Mouse (Mus musculus) c-Kit-negative CD71-positive TER-119-positive erythroid progenitor cells, embryonic 14.5 days (primary cell): ENCODE data around the gene Pygo1.

Source experiments
- DNase-seq: peaks from one replicate; pipeline ENCODE4 v3.0.0-alpha.2; 2013; ENCODE audit warnings: low read depth, low spot score

Gene Pygo1

GRCm38 (mm10) chr9:72925021-72925934 is at the start of gene Pygo1:
Gene Pygo1 (plus strand): TSS chr9:72925645.
- no peak for DNase-seq

DNA sequence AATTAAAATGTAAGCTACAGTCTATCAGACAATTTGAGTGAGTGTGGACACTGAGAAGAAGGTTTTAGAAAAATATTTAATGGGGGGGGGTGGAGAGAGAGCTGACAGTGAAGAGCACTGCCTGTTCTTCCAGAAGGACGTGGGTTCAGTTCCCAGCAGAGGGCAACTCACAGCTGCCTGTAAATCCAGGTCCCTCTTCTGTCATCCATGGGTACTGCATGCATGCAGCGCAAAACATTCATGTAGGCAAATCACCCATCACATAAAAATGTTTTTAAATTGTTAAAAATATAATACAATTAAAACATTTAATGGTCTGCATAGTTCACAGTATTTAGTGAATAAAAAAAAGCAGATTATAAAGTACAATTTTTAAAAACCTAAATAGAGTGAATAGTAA is 49.6 kb upstream of the Pygo1 start:
- no peak for DNase-seq

- DNase-seq = no peak
These were observed 47.5 kb upstream of the Pygo1 start for GRCm38 (mm10) chr9:72877905-72878304.

- DNase-seq = no peak
These were observed 46.8 kb upstream of the Pygo1 start for GRCm38 (mm10) chr9:72878656-72879055.

- DNase-seq = no peak
These were observed 45.8 kb upstream of the Pygo1 start for GRCm38 (mm10) chr9:72879601-72880000.

DNA sequence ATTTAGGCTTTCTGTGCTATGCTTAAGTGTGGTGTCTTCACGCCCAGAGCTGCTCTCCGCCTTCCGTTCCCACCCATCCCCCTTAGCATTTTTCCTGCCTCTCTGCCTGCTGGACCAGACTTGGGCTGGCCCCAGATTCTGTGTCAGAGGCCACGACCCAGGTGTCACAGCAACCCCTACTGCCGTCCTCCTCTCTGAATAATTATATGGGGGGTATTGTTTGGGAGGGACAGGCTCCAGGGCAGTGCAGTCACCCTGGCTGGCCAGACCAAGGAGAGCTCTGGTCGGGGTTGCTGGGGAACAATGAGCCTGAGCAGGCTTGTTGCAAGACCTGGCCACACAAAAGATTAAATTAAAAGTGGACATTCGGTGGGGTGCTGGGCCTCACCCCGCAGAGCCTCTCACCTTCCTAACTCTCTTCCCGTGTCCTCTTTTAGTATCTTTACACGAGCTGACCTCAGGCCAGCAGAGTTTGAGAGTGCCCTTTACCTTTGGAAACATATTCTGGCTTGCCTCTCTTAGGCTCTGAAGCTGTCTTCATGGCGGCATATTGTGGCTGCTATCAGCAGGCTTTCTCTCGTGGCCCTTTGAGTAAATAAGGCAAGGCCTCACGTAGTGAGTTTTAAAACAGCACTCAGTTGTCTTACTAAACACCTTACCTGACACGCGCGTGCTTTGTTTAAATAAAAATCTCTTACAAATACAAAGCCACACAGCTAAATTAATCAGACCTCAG is 45.1 kb upstream of the Pygo1 start:
- no peak for DNase-seq

DNA sequence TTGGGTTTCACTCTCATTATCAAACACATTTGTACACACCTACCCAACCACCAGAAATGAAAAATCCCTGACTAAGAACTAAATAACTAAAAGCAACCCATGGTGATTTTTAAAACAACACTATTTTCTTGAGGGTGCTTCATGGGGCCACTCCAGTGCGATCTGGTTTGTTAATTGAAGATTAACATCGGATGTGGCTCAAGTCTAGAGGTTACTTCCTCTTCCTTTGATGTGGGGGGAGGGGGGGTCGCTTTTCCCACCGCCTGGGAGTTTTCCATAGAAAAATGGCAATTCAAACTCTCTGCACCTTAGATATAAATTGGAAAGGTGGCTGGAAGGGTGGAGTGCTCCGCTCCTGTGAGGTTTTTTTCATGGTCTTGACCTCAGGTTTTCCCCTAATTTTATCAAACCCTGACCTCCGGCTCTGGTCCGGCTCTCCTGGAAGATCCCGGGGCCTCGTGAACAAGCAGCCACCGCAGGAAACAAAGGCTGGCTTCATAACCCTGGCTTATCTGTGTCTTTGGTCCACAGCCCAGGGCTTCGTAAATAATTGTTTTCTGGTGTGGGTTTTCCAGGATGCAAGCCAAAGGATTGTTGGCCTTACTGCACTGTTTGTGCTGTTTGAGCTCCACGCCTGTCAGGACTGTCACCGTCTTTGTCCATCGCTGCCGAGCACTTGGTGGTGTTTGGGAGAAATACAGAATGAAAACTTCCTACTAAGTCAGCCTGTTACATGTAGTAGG is 44.2 kb upstream of the Pygo1 start:
- no peak for DNase-seq

DNA sequence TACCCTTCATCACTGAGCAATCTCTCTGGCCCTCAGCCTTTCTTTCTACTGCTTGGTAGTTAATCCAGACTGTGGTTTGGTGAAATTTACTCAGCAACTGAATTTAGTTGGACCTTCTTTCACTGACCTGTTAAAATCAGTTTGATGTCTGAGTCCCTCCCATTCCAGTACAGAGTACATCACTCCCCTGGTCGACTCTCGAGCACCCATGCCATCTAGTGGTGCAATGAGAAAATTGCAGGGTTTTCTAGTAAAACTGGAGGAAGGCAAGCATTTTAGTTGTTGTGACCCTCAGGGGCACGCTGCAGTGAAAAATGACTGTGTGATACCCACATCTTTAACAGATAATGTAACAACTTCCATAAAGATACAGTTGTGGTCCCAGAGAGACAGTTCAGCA is 41.5 kb upstream of the Pygo1 start:
- DNase-seq = no peak

- no peak for DNase-seq
These were observed 35.7 kb upstream of the Pygo1 start for GRCm38 (mm10) chr9:72889777-72890176.

DNA sequence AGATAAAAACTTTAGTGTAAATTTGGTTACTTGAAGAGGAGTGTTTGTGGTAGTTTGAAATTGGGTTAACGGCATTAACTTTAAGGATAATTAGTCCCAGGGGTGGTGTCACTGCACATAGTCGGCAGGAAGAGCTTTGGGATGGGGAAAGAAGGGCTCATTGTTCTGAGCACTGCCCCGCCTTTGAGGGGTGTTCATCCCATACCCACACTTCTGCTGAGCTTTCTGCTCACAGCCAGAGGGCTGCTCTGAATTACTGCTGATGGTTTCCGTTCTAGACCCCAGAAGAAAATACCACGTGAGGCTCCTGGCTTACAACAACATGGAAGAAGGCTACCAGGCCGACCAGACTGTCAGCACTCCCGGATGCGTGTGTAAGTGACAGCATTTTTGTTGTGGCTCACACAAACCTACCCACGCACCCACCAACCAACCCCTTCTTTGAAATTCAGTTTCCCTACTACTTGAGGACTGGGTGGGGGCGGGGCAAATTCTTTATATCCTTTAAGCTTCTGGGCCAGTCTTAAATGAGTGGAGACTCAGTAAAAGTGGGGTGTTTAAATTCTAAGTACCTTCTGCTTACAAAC is 34.9 kb upstream of the Pygo1 start:
- no peak for DNase-seq

GRCm38 (mm10) chr9:72892761-72893160 is 32.7 kb upstream of the Pygo1 start:
- no peak for DNase-seq

DNA sequence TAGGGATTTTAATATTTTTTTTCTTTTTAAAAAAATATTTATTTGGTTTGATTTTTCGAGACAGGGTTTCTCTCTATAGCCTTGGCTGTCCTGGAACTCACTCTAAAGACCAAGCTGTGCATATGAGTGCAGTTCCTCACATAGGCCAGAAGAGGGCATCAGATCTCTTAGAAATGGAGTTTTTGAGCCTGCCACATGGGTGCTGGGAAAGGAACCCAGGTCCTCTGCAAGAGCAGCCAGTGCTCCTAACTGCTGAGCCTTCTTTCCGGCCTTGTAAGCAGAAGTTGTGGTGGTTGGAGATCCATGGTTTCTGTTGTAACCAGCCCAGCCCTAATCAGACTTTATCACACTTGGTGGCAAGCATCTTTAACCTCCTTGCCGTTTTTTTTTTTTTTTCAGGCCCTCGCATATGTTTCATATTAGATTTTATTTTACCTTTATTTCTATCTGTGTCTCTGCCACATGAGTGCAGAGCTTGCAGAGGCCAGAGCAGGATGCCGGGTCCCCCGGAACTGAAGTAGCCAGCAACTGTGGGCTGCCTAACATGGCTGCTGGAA is 30.6 kb upstream of the Pygo1 start:
- DNase-seq = no peak

DNA sequence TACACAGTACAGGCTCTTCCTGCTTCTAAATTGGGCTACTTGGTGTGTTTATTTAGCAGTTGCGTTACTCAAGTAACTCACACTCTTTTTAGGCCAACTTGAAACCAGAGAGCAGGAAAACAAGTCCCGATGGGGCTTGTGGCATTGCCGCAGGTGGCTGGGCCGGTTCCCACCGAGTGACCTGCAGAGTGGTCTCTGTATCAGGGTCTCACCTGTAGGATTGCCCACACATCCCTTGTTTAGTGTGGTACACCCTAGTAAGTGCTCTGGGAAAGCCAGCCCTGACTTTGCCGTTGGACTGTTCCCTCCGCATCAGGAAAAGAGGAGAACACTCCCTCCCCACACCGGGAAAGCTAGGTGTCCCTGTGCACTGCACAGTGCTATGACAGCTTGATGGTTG is 23.4 kb upstream of the Pygo1 start:
- no peak for DNase-seq

DNA sequence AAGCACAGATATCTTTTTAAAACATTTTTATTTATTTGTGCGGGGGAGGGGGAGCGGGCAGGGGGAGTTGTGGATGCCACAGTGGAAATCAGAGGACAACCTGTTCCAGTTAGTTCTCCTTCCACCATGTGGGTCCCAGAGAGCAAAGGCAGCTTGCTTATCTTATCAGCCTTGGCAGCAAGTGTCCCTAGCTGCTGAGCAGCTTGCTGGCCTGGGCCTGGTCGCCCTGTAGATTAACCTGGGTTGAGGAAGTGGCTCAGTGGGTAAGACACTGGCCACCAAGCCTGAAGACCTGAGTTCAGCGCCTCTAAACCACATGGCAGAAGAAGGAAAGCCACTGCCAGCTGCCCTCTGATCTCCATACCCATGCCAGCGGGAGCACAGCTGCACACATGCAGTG is 22.8 kb upstream of the Pygo1 start:
- DNase-seq = no peak

GRCm38 (mm10) chr9:72906693-72907103 is 18.7 kb upstream of the Pygo1 start:
- DNase-seq = no peak

GRCm38 (mm10) chr9:72911381-72911780 is 14.1 kb upstream of the Pygo1 start:
- no peak for DNase-seq

- DNase-seq = no peak
These were observed 11.9 kb upstream of the Pygo1 start for GRCm38 (mm10) chr9:72913551-72913950.

DNA sequence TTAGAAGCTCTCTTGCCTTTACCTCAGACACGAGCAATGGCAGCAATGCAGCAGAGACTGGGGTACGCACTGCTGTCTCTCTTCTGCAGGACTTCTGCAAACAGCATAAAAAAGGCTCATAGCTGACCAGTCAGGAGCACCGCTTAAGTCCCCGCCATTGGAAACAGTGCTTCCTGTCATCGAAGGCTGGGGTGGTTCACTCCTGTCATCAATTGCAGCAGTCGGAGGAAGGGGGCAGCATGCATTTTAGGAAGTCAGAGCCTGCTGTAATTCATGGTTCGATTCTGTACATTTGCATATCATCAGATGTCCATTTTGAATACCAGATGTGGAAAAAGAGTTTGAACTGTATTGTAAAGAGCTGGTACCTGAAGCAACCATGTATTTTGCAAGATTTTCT is 9.7 kb upstream of the Pygo1 start:
- no peak for DNase-seq

DNA sequence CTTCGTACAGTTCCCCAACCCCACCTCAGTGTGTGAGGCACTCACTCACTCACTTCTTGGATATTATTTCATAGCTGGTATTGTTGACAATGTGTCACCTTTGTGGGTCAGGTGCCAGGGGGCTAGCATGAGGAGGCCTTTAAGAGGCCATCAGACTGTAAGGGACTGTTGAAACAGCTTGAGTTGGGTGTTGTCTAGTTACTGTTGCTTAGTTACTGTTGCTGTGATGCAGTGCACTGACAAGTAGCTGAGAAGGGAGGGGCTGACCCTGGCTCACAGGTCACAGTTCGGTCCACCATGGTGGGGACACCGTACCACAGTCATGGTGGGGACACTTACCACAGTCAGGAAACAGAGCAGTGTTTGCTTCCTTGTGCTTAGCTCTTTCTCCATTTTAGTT is 2.4 kb upstream of the Pygo1 start:
- no peak for DNase-seq

- no peak for DNase-seq
These were observed 452 bp downstream of the Pygo1 start for GRCm38 (mm10) chr9:72925935-72926258.

DNA sequence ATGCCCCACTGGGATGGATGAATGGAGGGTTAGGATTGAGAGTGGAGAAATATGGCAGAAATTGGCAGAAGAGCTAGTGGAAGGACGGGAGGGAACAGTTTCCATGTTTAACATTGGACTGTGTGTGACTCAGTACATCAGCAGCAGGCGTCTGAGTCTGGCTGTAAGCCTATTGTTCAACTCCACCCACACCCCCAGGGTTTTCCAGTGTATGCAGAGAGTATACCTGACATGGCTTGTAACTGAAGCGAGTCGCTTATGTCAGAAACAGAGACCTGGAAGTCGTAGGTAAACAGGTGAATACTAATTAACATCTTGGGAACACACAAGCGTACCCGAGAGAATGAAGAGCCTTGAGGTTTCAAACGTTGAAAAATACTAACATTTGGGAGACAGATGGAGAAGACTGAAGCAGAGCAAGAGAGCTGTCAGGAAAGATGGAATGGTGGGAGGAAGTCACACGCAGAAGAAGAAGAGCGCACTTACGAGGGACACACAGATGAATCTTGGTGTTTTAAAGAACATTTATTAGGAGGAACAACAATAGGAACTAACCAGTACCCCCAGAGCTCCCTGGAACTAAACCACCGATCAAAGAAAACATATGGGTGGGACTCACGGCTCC is 5.8 kb downstream of the Pygo1 start:
- no peak for DNase-seq
